Mouse (Mus musculus) neural tube, embryonic 15.5 days (tissue): ENCODE data around the gene Ulk4. TPM values are rescaled to one million over a fixed set of nuclear protein-coding genes. Genes with fewer than 3 reads are reported as not detected.
"Not testable (repeated sequence)": the region's sequence is repeated elsewhere in the genome, so short reads cannot be mapped to it uniquely, and the experiment has no call there.

Experiments used
- ATAC-seq: fragments of 200-750 bp; cut with Nextera tagmentation; 2 replicates; pipeline ENCODE4 v1.8.0; 2017; ENCODE audit warnings: mild to moderate bottlenecking, moderate TSS enrichment, moderate library complexity; ENCODE audit not compliant: low FRiP score
- H3K27ac ChIP-seq: fragments of 300-500 bp; sonication (generic); replicated peaks from 2 replicates; pipeline ENCODE4 v1.5.1; 2015; ENCODE audit warnings: mild to moderate bottlenecking, inconsistent platforms
- H3K27me3 ChIP-seq: fragments of 300-500 bp; sonication (generic); replicated peaks from 2 replicates; pipeline ENCODE4 v1.6.1; 2015; ENCODE audit warnings: inconsistent platforms
- H3K36me3 ChIP-seq: fragments of 300-500 bp; sonication (generic); 2 replicates; pipeline ENCODE4 v1.6.1; 2015; ENCODE audit warnings: inconsistent platforms
- H3K4me1 ChIP-seq: fragments of 300-500 bp; sonication (generic); 2 replicates; pipeline ENCODE4 v1.6.1; 2015; ENCODE audit warnings: inconsistent platforms
- H3K4me2 ChIP-seq: fragments of 300-500 bp; sonication (generic); 2 replicates; pipeline ENCODE4 v1.6.1; 2015; ENCODE audit warnings: inconsistent platforms, mild to moderate bottlenecking, moderate library complexity
- H3K4me3 ChIP-seq: fragments of 300-500 bp; sonication (generic); replicated peaks from 2 replicates; pipeline ENCODE4 v1.5.1; 2015; ENCODE audit warnings: mild to moderate bottlenecking, inconsistent platforms
- H3K9ac ChIP-seq: fragments of 300-500 bp; sonication (generic); replicated peaks from 2 replicates; pipeline ENCODE4 v1.6.1; 2015; ENCODE audit warnings: mild to moderate bottlenecking, inconsistent platforms
- H3K9me3 ChIP-seq: fragments of 300-500 bp; sonication (generic); replicated peaks from 2 replicates; pipeline ENCODE4 v1.6.1; 2016; ENCODE audit warnings: inconsistent platforms
- WGBS: fragments of 180-500 bp; shearing (Covaris S2); methylation state at CpG from one replicate; pipeline ENCODE4 v1.1.7; 2015; ENCODE audit warnings: mixed read lengths; 5-methylcytosine and 5-hydroxymethylcytosine counted together
- microRNA-seq: library from miRNA; unstranded; fragments of <30 nt; microRNA quantifications from one replicate; pipeline ENCODE4, GENCODE M21; 2017
- polyA plus RNA-seq: library from polyadenylated mRNA; unstranded; fragments of >200 nt; fragmentation: Nextera tagmentation; extraction: Ambion mirVana; gene quantifications from 2 replicates; pipeline ENCODE4 v1.2.1, GENCODE M21; 2015

Gene Ulk4
- polyA plus RNA-seq, 1 experiment from 2014 or later, result 62.5 TPM

DNA sequence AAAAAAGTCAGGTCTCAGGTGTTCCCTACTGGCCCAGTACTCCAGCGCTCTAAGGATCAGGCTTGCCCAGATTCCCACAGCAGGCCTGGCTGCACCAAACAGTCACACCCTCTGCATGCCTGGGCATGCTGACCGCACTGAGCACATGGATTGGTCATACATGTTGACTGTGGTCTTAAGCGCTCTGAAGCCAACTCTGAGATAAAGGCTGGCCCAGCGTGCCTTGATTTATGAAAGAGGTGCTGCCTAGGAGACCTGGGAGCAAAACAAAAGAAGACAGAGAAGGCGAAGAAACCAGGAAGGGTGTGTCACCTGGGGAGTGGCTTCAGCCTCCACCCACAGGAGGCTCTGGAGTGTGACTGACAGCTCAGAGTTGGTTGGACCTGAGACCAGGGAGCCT is 357.9 kb downstream of the Ulk4 start:
- H3K36me3 ChIP-seq, result no peaks in the 10 kb centered on the region
- no peaks in the 10 kb centered on the region for H3K9me3 ChIP-seq
- no peaks in the 10 kb centered on the region for H3K4me1 ChIP-seq
- ATAC-seq, result no peak
- no peak overlapping the region for H3K4me2 ChIP-seq
- H3K9ac ChIP-seq, result no peak overlapping the region
- 78% methylated on average over 5 of the region's 5 CpGs for WGBS
- no peak overlapping the region for H3K27ac ChIP-seq
- H3K4me3 ChIP-seq, result no peak overlapping the region
- H3K27me3 ChIP-seq, result no peaks in the 10 kb centered on the region

DNA sequence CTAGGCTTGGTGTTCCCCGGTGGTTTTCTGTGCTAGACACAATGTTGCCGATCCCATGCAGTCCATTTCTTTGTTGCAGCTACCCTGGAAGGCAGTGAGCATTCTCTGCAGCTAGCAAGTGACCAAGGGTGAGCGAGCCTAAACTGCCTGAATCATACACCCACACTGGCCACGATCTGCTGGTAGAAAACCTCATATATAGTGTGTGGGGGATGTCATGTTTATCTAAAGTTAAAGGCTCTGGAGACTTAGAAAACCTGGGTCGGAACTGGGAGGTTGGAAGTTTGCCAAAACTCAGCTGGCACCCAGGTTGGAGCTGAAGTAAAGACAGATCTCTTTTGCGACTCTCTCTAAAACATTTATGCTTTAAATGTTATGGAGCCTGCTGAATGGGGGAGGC is 358.4 kb downstream of the Ulk4 start:
- Histone ChIP-seq H3K27me3 (no peaks in the 10 kb centered on the region), H3K9me3 (no peaks in the 10 kb centered on the region), H3K4me3 (no peak overlapping the region), H3K36me3 (no peaks in the 10 kb centered on the region), H3K4me2 (no peak overlapping the region), H3K9ac (no peak overlapping the region), H3K4me1 (no peaks in the 10 kb centered on the region), H3K27ac (no peak overlapping the region)
- WGBS, result 53% methylated on average over 6 of the region's 6 CpGs
- no peak for ATAC-seq

- H3K9ac ChIP-seq, result no peak overlapping the region
- H3K36me3 ChIP-seq, result no peaks in the 10 kb centered on the region
- H3K4me1 ChIP-seq, result no peaks in the 10 kb centered on the region
- ATAC-seq, result no peak
- no peaks in the 10 kb centered on the region for H3K27me3 ChIP-seq
- no peaks in the 10 kb centered on the region for H3K9me3 ChIP-seq
- 87% methylated on average over 5 of the region's 5 CpGs for WGBS
- H3K4me2 ChIP-seq, result no peak overlapping the region
- H3K27ac ChIP-seq, result no peak overlapping the region
- H3K4me3 ChIP-seq, result no peak overlapping the region
These were observed 358.8 kb downstream of the Ulk4 start for GRCm38 (mm10) chr9:120918211-120918610.

DNA sequence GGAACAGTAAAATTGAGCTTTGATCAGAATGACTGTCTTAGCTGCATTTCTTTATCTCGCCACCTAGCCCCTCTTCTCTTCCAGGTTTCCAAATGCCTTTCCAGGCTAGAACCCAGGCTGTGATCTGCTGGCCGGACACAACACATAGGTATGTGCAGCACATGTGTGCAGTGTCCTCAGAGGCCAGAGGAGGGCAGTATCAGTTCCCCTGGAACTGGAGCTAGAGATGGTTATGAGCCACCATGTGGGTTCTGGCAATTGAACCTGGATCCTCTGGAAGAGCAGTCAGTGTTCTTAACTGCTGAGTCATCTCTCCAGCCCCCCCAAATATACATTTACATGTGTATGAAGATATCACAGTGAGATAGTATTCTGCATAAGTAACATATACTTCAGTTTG is 359.4 kb downstream of the Ulk4 start:
- not testable (repeated sequence) for H3K9me3 ChIP-seq, H3K27me3 ChIP-seq, H3K4me1 ChIP-seq, H3K4me2 ChIP-seq, H3K27ac ChIP-seq, H3K9ac ChIP-seq, H3K4me3 ChIP-seq, ATAC-seq, H3K36me3 ChIP-seq
- WGBS, result 90% methylated on average over 2 of the region's 2 CpGs

- Histone ChIP-seq H3K4me1 (no peaks in the 10 kb centered on the region), H3K4me2 (no peak overlapping the region), H3K9ac (no peak overlapping the region), H3K9me3 (no peaks in the 10 kb centered on the region), H3K27ac (no peak overlapping the region), H3K4me3 (no peak overlapping the region), H3K27me3 (no peaks in the 10 kb centered on the region), H3K36me3 (no peaks in the 10 kb centered on the region)
- no peak for ATAC-seq
- 91% methylated on average over 14 of the region's 14 CpGs for WGBS
These were observed 362.0 kb downstream of the Ulk4 start for GRCm38 (mm10) chr9:120914877-120915459.

GRCm38 (mm10) chr9:120914429-120914828 is 362.6 kb downstream of the Ulk4 start:
- Histone ChIP-seq H3K4me3 (no peak overlapping the region), H3K9ac (no peak overlapping the region), H3K36me3 (no peaks in the 10 kb centered on the region), H3K9me3 (no peaks in the 10 kb centered on the region), H3K4me1 (no peaks in the 10 kb centered on the region), H3K27me3 (no peaks in the 10 kb centered on the region), H3K27ac (no peak overlapping the region), H3K4me2 (no peak overlapping the region)
- 92% methylated on average over 4 of the region's 4 CpGs for WGBS
- ATAC-seq, result no peak

DNA sequence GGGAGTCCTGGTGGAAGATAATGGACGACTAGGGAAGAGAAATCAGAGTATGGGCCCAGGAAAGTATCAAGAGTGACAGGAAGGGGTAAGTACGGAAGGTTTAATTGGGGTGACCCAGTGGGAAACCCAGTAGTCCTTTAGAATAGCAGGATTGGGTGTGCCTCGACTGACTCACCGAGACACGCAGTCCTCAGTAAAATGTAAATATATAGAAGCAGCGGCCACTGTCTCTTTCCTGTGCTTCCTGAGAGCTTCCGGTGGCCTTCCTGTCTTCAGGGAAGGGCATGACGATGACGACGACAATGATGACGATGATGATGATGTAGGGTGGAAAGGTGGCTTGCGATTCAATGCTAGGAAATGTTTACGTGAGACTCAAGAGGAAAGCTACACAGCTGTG is 363.8 kb downstream of the Ulk4 start:
- Histone ChIP-seq H3K4me1 (no peaks in the 10 kb centered on the region), H3K27ac (no peak overlapping the region), H3K4me2 (no peak overlapping the region), H3K27me3 (no peaks in the 10 kb centered on the region), H3K9ac (no peak overlapping the region), H3K9me3 (no peaks in the 10 kb centered on the region), H3K4me3 (no peak overlapping the region), H3K36me3 (no peaks in the 10 kb centered on the region)
- no peak for ATAC-seq
- 79% methylated on average over 13 of the region's 13 CpGs for WGBS

- no peak for ATAC-seq
- no peaks in the 10 kb centered on the region for H3K27me3 ChIP-seq
- H3K4me2 ChIP-seq, result no peak overlapping the region
- no peaks in the 10 kb centered on the region for H3K4me1 ChIP-seq
- no peak overlapping the region for H3K9ac ChIP-seq
- WGBS, result 87% methylated on average over 6 of the region's 6 CpGs
- H3K4me3 ChIP-seq, result no peak overlapping the region
- no peaks in the 10 kb centered on the region for H3K36me3 ChIP-seq
- H3K27ac ChIP-seq, result no peak overlapping the region
- no peaks in the 10 kb centered on the region for H3K9me3 ChIP-seq
These were observed 368.5 kb downstream of the Ulk4 start for GRCm38 (mm10) chr9:120908461-120908860.

Small RNA genes within 50 kb of the gene (microRNA-seq; reads per million reads assigned to microRNA genes)
- not detected for gene Mir7090

Other genes with a start within 250 kb of the Ulk4 start
- 50.9 and 52.9 TPM in 2 replicates for gene Trak1, start 20.3 kb upstream of the Ulk4 start, polyA plus RNA-seq
- gene Cck, start 218.5 kb upstream of the Ulk4 start, polyA plus RNA-seq, result 102 and 127 TPM in 2 replicates